Mouse (Mus musculus) midbrain, embryonic 16.5 days (tissue): ENCODE results near the gene Dnajb12. TPM values are rescaled to one million over a fixed set of nuclear protein-coding genes. Genes with fewer than 3 reads are reported as not detected.

Experiments
- ATAC-seq: fragments of 200-750 bp; cut with Nextera tagmentation; 2 replicates; pipeline ENCODE4 v1.8.0; 2017; ENCODE audit warnings: moderate TSS enrichment
- H3K27ac ChIP-seq: fragments of 300-500 bp; sonication (generic); 2 replicates; pipeline ENCODE4 v1.5.1; 2014; ENCODE audit warnings: mild to moderate bottlenecking, low read length, mixed read lengths
- H3K27me3 ChIP-seq: fragments of 300-500 bp; sonication (generic); 2 replicates; pipeline ENCODE4 v1.6.1; 2014; ENCODE audit warnings: low read depth, low read length, mixed read lengths; ENCODE audit not compliant: control insufficient read depth, insufficient read depth
- H3K36me3 ChIP-seq: fragments of 300-500 bp; sonication (generic); 2 replicates; pipeline ENCODE4 v1.6.1; 2014; ENCODE audit warnings: mild to moderate bottlenecking, low read length, moderate library complexity, mixed read lengths; ENCODE audit not compliant: control insufficient read depth, insufficient read depth
- H3K4me1 ChIP-seq: fragments of 300-500 bp; sonication (generic); 2 replicates; pipeline ENCODE4 v1.6.1; 2014; ENCODE audit warnings: mild to moderate bottlenecking, low read length, mixed read lengths; ENCODE audit not compliant: control insufficient read depth, insufficient read depth
- H3K4me2 ChIP-seq: fragments of 300-500 bp; sonication (generic); 2 replicates; pipeline ENCODE4 v1.6.1; 2014; ENCODE audit warnings: mild to moderate bottlenecking, low read length, mixed read lengths
- H3K4me3 ChIP-seq: fragments of 300-500 bp; sonication (generic); 2 replicates; pipeline ENCODE4 v1.5.1; 2014; ENCODE audit warnings: low read depth, mild to moderate bottlenecking, low read length, moderate library complexity, mixed read lengths
- H3K9ac ChIP-seq: fragments of 300-500 bp; sonication (generic); 2 replicates; pipeline ENCODE4 v1.6.1; 2014; ENCODE audit warnings: low read depth, low read length, mixed read lengths
- H3K9me3 ChIP-seq: fragments of 300-500 bp; sonication (generic); replicated peaks from 2 replicates; pipeline ENCODE4 v1.6.1; 2014; ENCODE audit warnings: mild to moderate bottlenecking, low read length, mixed read lengths; ENCODE audit not compliant: control insufficient read depth, poor library complexity, severe bottlenecking
- WGBS: fragments of 180-500 bp; shearing (Covaris S2); extraction: QIAGEN DNeasy Blood & Tissue Kit; methylation state at CpG from one replicate; pipeline ENCODE4 v1.1.7; 2014; 5-methylcytosine and 5-hydroxymethylcytosine counted together
- polyA plus RNA-seq: library from polyadenylated mRNA; unstranded; fragments of >200 nt; fragmentation: Nextera tagmentation; extraction: Ambion mirVana; gene quantifications from 2 replicates; pipeline ENCODE4 v1.2.1, GENCODE M21; 2015

Dnajb12 gene
- polyA plus RNA-seq, 1 experiment from 2014 or later, result 18.5 TPM

DNA sequence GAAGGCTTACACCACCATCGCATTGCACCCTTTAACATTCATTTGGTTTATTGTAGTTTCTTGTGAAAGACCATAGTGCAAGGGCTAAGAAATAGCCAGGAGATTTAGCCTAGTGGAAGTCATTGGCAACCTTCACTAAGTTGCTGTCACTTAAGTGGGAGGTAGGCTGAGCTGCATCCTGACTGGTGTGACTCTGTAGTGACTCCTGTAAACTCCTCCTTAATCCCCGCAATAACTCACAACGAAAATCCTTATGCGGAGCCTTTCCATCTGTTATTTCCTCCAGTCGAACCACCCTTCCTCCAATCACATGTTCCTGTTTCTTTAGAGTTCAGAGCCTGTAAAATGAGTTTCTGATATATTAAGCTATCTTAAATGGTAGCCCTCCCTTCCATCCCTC lies 533 bp upstream of the Dnajb12 start:
- no peaks in the 10 kb centered on the region for H3K9me3 ChIP-seq
- peak overlapping the region; percentile 93 for H3K9ac ChIP-seq
- H3K4me3 ChIP-seq, result peak overlapping the region; percentile 81
- peaks cover 15% of the 10 kb centered on the region for H3K4me1 ChIP-seq
- peak overlapping the region; percentile 86 for H3K4me2 ChIP-seq
- 19% methylated on average over 5 of the region's 5 CpGs for WGBS
- no peaks in the 10 kb centered on the region for H3K36me3 ChIP-seq
- H3K27ac ChIP-seq, result peak overlapping the region; percentile 100
- ATAC-seq, result peak; percentile 34
- no peaks in the 10 kb centered on the region for H3K27me3 ChIP-seq

DNA sequence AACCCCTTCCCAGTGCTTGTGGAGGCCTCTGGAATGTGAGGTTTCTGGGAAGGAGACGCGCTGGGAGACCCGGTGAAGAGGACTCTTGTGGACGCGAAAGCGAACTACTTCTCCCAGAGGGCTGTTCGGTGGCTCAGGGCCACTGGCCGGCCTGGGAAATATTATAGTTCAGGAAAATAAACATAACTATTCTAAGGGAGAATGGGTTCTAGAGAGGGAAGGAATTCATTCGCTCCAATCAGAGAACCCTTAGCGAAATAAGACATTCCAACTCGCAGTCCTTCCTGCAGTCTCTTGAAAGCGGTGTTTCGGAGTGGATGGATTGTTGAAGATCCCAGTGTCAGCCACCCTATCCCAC lies 652 bp downstream of the Dnajb12 start:
- Histone ChIP-seq H3K27me3 (no peaks in the 10 kb centered on the region), H3K36me3 (no peaks in the 10 kb centered on the region), H3K9ac (peak overlapping the region; percentile 93), H3K4me2 (peak overlapping the region; percentile 86), H3K4me3 (peak overlapping the region; percentile 81), H3K27ac (peak overlapping the region; percentile 100), H3K9me3 (no peaks in the 10 kb centered on the region), H3K4me1 (peaks cover 15% of the 10 kb centered on the region)
- ATAC-seq, result peak; percentile 63
- WGBS, result under 1% methylated on average over 13 of the region's 13 CpGs

DNA sequence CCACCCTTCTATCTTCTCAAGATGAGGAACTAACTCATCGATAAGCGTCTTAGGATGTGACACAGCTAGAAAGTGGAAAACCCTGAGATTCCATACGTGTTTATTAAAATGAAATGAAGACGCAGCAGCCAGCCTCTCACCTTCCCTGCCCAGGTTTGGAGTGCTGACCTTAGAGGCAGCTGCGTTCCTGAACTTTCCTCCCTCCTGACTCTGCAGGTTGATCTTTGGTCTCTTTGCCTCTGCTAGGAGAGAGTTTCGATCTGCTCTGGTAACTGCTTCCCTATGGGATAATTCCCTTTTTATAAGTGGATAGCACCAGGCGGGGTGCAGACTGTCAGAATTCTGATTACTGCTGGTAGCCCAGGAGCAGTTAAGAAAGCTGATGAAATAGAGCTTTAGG lies 1.5 kb downstream of the Dnajb12 start:
- Histone ChIP-seq H3K4me1 (peaks cover 15% of the 10 kb centered on the region), H3K9ac (no peak overlapping the region), H3K27ac (no peak overlapping the region), H3K36me3 (no peaks in the 10 kb centered on the region), H3K27me3 (no peaks in the 10 kb centered on the region), H3K9me3 (no peaks in the 10 kb centered on the region), H3K4me2 (peak overlapping the region; percentile 86), H3K4me3 (no peak overlapping the region)
- 89% methylated on average over 7 of the region's 7 CpGs for WGBS
- ATAC-seq, result no peak

DNA sequence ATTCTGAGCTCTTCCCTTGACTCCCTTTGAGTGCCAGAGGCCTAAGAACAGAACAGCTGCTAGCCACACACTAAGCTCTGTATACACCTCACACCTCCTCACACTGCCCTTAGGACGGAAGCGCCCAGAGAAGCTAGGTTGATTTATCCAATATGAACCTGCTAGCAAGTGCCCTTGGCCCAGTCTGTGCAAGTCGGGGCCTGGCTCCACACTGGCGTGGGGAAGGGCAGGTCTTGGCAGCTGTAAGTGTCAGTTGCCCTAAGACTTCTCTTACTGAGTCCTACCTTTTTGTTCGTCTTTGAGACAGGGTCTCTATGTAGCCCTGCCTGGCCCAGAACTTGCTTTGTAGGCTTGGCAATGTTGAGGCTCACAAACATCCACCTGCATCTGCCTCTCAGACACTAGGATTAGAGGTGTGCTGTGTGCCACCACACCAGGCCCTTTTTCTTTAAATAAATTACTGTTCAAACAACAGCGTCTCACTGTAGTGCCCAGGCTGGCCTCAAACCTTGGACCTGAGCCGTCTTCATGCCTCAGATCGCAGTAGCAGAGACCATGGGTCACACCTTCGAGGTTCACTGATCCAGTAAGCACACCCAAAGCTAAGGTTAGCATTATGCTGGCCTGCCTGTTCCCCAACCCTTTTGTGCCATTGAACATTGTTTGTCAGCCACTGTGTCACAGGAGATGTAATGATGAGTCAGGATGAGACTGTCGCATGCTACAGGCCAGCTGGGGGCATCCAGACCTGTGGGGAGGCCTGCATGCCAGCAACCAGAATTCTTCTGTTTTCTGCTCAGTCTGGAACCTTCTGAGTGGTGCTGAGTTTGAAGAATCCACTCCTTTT lies 5.2 kb downstream of the Dnajb12 start:
- H3K9me3 ChIP-seq, result no peaks in the 10 kb centered on the region
- H3K27ac ChIP-seq, result no peak overlapping the region
- H3K27me3 ChIP-seq, result no peaks in the 10 kb centered on the region
- no peak overlapping the region for H3K9ac ChIP-seq
- H3K4me2 ChIP-seq, result no peak overlapping the region
- peaks cover 8% of the 10 kb centered on the region for H3K4me1 ChIP-seq
- WGBS, result 91% methylated on average over 10 of the region's 10 CpGs
- no peak for ATAC-seq
- H3K4me3 ChIP-seq, result no peak overlapping the region
- H3K36me3 ChIP-seq, result no peaks in the 10 kb centered on the region

DNA sequence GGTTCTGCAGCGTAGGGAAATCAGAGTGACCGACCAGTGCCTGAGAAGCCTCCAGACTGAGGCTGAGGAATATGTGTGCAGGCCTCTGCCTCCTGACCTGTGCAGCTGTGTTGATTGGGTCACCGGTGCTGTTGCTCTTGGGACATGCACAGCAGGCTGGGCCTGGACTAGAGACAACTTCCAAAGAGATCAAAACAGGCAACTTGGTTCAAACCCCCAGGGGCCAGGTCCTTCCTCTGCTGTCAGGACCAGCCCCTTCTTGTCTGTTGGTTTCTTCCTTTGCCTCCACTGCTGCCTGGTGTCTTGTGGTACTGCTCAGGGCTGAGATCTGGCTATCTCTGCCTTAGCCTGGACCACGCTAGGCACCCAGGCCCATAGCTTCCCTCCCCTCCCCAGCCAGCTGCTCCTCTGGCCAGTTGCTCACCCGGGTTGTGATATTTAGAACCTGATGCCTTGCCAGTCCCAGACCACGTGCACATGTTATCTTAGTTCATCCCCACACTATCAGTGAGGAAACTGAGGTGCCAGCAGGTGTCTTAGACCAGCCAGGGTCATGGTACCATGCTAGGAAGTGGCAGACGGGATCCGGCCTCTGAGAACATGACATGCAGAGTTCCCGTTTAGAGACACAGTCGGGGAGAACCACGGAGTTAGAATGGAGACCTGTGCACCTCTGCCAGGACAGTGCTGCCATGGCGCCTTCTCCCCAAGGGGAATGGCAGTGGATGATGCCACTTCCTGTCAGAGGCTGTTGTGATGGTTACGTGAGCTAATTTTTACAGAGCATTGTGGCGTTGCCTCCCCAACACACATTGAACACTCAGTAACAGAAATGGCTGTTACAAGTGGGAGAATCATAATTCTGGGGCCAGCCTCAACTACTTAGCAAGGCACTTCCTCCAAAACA lies 6.1 kb downstream of the Dnajb12 start:
- ATAC-seq, result no peak
- H3K27ac ChIP-seq, result no peak overlapping the region
- 88% methylated on average over 14 of the region's 14 CpGs for WGBS

DNA sequence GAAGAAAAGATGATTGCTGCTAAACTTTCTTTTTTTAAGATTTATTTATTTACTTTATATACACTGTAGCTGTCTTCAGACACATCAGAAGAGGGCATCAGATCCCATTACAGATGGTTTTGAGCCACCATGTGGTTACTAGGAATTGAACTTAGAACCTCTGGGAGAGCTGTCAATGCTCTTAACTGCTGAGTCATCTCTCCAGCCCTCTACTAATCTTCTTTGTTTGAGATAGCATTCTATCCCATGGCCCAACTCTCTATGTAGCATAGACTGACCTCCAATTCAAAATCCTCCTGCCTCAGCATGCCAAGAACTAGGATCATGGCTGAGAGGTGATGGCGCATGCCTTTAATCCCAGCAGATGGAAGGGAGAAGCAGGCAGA lies 6.7 kb downstream of the Dnajb12 start:
- H3K27me3 ChIP-seq, result no peaks in the 10 kb centered on the region
- no peak for ATAC-seq
- H3K4me2 ChIP-seq, result no peak overlapping the region
- peaks cover under 1% of the 10 kb centered on the region for H3K4me1 ChIP-seq
- H3K9me3 ChIP-seq, result no peaks in the 10 kb centered on the region
- no peak overlapping the region for H3K27ac ChIP-seq
- no peak overlapping the region for H3K9ac ChIP-seq
- 0 out of 2 replicates have a peak, but pooled peaks cover 3% of the 10 kb centered on the region for H3K36me3 ChIP-seq
- 92% methylated on average over 1 of the region's 1 CpGs for WGBS
- no peak overlapping the region for H3K4me3 ChIP-seq

More for the DNA sequence above, 6.1 kb downstream of the Dnajb12 start:
- no peaks in the 10 kb centered on the region for H3K36me3 ChIP-seq
- no peak overlapping the region for H3K4me3 ChIP-seq
- H3K9me3 ChIP-seq, result no peaks in the 10 kb centered on the region
- no peak overlapping the region for H3K4me2 ChIP-seq
- no peak overlapping the region for H3K9ac ChIP-seq
- H3K4me1 ChIP-seq, result peaks cover 7% of the 10 kb centered on the region
- H3K27me3 ChIP-seq, result no peaks in the 10 kb centered on the region

DNA sequence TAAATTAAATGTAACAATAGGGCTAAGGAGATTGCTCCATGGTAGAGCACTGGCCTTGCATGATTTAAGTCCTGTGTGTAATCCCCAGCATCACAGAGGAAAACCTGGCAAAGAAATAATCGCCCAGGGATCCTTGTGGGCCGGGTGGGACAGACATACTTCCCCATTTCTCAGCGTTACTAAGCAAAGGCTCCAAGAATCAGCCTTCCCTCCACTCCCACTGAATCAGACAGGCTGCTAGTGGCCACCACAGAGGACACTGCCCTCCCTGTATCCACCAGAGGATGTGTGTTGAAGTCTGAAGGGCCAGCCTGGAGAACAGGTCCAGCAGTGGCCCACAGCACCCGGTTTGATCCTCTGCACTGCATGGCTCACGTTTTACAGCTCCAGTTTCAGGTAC lies 8.1 kb downstream of the Dnajb12 start:
- H3K36me3 ChIP-seq, result peaks cover 12% of the 10 kb centered on the region
- H3K27ac ChIP-seq, result no peak overlapping the region
- H3K9ac ChIP-seq, result no peak overlapping the region
- no peaks in the 10 kb centered on the region for H3K9me3 ChIP-seq
- H3K4me1 ChIP-seq, result no peaks in the 10 kb centered on the region
- WGBS, result 87% methylated on average over 5 of the region's 5 CpGs
- H3K27me3 ChIP-seq, result no peaks in the 10 kb centered on the region
- H3K4me2 ChIP-seq, result no peak overlapping the region
- ATAC-seq, result no peak
- H3K4me3 ChIP-seq, result no peak overlapping the region

DNA sequence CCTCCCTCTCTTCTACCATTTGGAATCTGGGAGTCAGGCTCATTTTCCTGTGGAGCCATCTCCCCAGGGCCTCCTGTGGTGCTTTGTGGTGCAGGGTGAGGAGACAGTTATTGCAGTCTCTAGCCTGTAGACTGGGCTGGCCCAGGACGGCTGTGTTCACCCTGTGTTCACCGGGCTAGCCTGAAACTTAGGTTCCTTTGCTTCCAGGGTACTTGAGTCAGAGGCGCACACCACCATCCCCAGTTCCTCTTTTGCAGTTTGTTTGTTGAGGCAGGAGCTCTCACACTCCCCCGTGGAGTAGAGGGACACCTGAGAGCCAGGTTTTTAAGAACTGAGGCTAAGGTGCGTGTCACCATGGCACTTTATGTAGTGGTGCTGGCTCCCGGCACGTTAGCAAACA lies 10.0 kb downstream of the Dnajb12 start:
- 94% methylated on average over 7 of the region's 7 CpGs for WGBS
- Histone ChIP-seq H3K36me3 (peaks cover 17% of the 10 kb centered on the region), H3K27me3 (no peaks in the 10 kb centered on the region), H3K4me3 (no peak overlapping the region), H3K27ac (no peak overlapping the region), H3K4me2 (no peak overlapping the region), H3K4me1 (peaks cover 5% of the 10 kb centered on the region; the same call in 1 of the 2 replicates), H3K9me3 (no peaks in the 10 kb centered on the region), H3K9ac (no peak overlapping the region)
- ATAC-seq, result no peak
